Mouse (Mus musculus) layer of hippocampus, adult 2 months (tissue): ENCODE data around the gene Spns2. TPM values are rescaled to one million over a fixed set of nuclear protein-coding genes. Genes with fewer than 3 reads are reported as not detected.
A peak's percentile ranks its signal among the peaks of the same experiment; 100 is the strongest.

Source experiments
- DNase-seq, 2 experiments: peaks; one replicate each; pipeline ENCODE4 v3.0.0; 2022; ENCODE audit warnings: low spot score in 2 of 2
- H3K27ac ChIP-seq: fragments of 200-600 bp; 2 replicates; pipeline ENCODE4 v1.8.1; 2022
- H3K4me3 ChIP-seq: fragments of 200-600 bp; 2 replicates; pipeline ENCODE4 v1.8.1; 2022; ENCODE audit warnings: mild to moderate bottlenecking
- CTCF ChIP-seq: fragments of 200-600 bp; conservative IDR thresholded peaks from 2 replicates; pipeline ENCODE4 v1.8.1; 2022; ENCODE audit warnings: antibody characterized with exemption, mild to moderate bottlenecking, moderate library complexity
- total RNA-seq, 2 experiments: library from RNA; stranded (reverse); gene quantifications; 2 replicates each; pipeline ENCODE4 v1.2.3; 2021

Spns2 gene
- total RNA-seq, 2 experiments from 2014 or later: 101 to 105 TPM

- no peak overlapping the region for H3K4me3 ChIP-seq
- TF ChIP-seq CTCF: no peak
- no peak for DNase-seq
- peak overlapping the region; percentile 53; the same call in 1 of the 2 replicates for H3K27ac ChIP-seq
Observed at GRCm38 (mm10) chr11:72478228-72478627, 11.5 kb downstream of the Spns2 start.

- no peak for TF ChIP-seq CTCF
- H3K4me3 ChIP-seq: no peak overlapping the region
- peak overlapping the region; percentile 53; the same call in 1 of the 2 replicates for H3K27ac ChIP-seq
- no peak for DNase-seq
Observed at GRCm38 (mm10) chr11:72477653-72478052, 12.1 kb downstream of the Spns2 start.

GRCm38 (mm10) chr11:72477182-72477581 is 12.5 kb downstream of the Spns2 start:
- Histone ChIP-seq H3K27ac (peak overlapping the region; percentile 53; the same call in 1 of the 2 replicates), H3K4me3 (no peak overlapping the region)
- DNase-seq: no peak
- no peak for TF ChIP-seq CTCF

- H3K4me3 ChIP-seq: no peak overlapping the region
- no peak for DNase-seq
- no peak overlapping the region; the same call in 1 of the 2 replicates for H3K27ac ChIP-seq
- TF ChIP-seq CTCF: no peak
Observed at GRCm38 (mm10) chr11:72476074-72476625, 13.6 kb downstream of the Spns2 start.

- no peak for DNase-seq
- H3K27ac ChIP-seq: no peak overlapping the region
- H3K4me3 ChIP-seq: no peak overlapping the region
- TF ChIP-seq CTCF: no peak
Observed at GRCm38 (mm10) chr11:72475408-72475807, 14.3 kb downstream of the Spns2 start.

- TF ChIP-seq CTCF: no peak
- no peak for DNase-seq
- no peak overlapping the region for H3K4me3 ChIP-seq
Observed at GRCm38 (mm10) chr11:72474926-72475325, 14.8 kb downstream of the Spns2 start.

GRCm38 (mm10) chr11:72473540-72473939 is 16.2 kb downstream of the Spns2 start:
- no peak for TF ChIP-seq CTCF
- Histone ChIP-seq H3K27ac (no peak overlapping the region), H3K4me3 (no peak overlapping the region)
- no peak for DNase-seq

More at GRCm38 (mm10) chr11:72474926-72475325, 14.8 kb downstream of the Spns2 start:
- 0 out of 2 replicates have a peak overlapping the region, but pooled peaks have one; percentile 23 for H3K27ac ChIP-seq

- H3K4me3 ChIP-seq: no peak overlapping the region
- no peak for DNase-seq
- H3K27ac ChIP-seq: peak overlapping the region; percentile 21; the same call in 1 of the 2 replicates
- no peak for TF ChIP-seq CTCF
Observed at GRCm38 (mm10) chr11:72471381-72471780, 18.3 kb downstream of the Spns2 start.

- Histone ChIP-seq H3K4me3 (no peak overlapping the region), H3K27ac (peak overlapping the region; percentile 73)
- no peak for TF ChIP-seq CTCF
- no peak for DNase-seq
Observed at GRCm38 (mm10) chr11:72470004-72470403, 19.7 kb downstream of the Spns2 start.

GRCm38 (mm10) chr11:72469217-72469616 is 20.5 kb downstream of the Spns2 start:
- no peak for TF ChIP-seq CTCF
- peak in 1 of 2 experiments; percentile 44 for DNase-seq
- Histone ChIP-seq H3K4me3 (no peak overlapping the region), H3K27ac (peak overlapping the region; percentile 73)

GRCm38 (mm10) chr11:72468525-72468924 is 21.2 kb downstream of the Spns2 start:
- no peak for DNase-seq
- TF ChIP-seq CTCF: no peak
- Histone ChIP-seq H3K4me3 (no peak overlapping the region), H3K27ac (peak overlapping the region; percentile 73)

- no peak for TF ChIP-seq CTCF
- Histone ChIP-seq H3K27ac (peak overlapping the region; percentile 67), H3K4me3 (no peak overlapping the region)
- no peak for DNase-seq
Observed at GRCm38 (mm10) chr11:72466694-72467507, 22.8 kb downstream of the Spns2 start.

GRCm38 (mm10) chr11:72465978-72466693 is 23.6 kb downstream of the Spns2 start:
- no peak for TF ChIP-seq CTCF
- DNase-seq: no peak
- peak overlapping the region; percentile 67 for H3K27ac ChIP-seq
- H3K4me3 ChIP-seq: no peak overlapping the region
